Mouse (Mus musculus) cerebellum, adult 11-12 months (tissue): Measurements from ENCODE around the gene Mical3.

Source experiments
- DNase-seq: peaks from one replicate; pipeline ENCODE4 v3.0.0; 2022

Gene Mical3

GRCm38 (mm10) chr6:121045345-121046080 is 85.3 kb downstream of the Mical3 start:
- DNase-seq = peak; percentile 81

GRCm38 (mm10) chr6:121043434-121044189 is 87.2 kb downstream of the Mical3 start:
- DNase-seq = no peak

GRCm38 (mm10) chr6:121039719-121040118 is 91.1 kb downstream of the Mical3 start:
- no peak for DNase-seq

GRCm38 (mm10) chr6:121039286-121039685 is 91.5 kb downstream of the Mical3 start:
- DNase-seq = peak; percentile 65

GRCm38 (mm10) chr6:121037086-121037485 is 93.7 kb downstream of the Mical3 start:
- DNase-seq = no peak

DNA sequence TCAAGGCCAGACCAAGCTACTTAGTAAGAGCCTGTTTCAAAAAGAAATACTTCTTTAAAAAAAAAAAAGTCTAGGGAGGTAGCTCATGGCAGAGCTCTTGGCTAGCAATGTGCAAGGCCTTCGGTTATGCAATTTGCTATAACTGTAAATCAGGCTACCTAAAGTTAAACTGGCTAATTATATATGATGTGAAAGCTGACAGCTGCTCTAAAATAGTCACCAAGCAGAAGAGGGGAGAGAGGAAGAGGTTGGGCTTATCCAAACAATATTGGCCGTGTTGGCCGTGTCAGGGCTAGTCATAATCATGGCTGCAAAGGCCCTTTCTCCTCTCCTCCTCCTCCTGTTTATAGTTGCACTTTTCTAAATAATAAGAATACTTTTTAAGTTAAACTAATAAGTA is 94.9 kb downstream of the Mical3 start:
- no peak for DNase-seq

- DNase-seq = no peak
Measured at GRCm38 (mm10) chr6:121035268-121035667, 95.5 kb downstream of the Mical3 start.

GRCm38 (mm10) chr6:121033250-121033649 is 97.5 kb downstream of the Mical3 start:
- no peak for DNase-seq

DNA sequence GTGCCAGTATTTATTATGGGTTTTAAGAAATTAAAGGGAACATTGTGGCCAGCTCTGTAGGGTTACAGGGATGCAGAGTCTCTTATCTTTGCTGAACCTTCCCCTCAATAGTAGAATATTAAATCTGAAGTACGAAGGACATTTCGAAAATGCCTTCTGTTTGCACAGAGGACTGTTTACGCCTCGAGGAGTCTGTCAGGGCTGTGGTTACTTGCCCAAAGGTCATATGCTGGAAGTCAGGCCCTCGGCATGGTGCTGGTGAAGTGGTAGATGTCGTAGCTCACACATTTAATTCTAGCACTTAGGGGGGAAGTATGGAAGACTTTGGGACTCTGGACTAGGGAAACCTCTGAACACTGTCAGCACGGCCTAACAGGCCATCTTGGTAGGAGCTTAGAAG is 99.4 kb downstream of the Mical3 start:
- no peak for DNase-seq

DNA sequence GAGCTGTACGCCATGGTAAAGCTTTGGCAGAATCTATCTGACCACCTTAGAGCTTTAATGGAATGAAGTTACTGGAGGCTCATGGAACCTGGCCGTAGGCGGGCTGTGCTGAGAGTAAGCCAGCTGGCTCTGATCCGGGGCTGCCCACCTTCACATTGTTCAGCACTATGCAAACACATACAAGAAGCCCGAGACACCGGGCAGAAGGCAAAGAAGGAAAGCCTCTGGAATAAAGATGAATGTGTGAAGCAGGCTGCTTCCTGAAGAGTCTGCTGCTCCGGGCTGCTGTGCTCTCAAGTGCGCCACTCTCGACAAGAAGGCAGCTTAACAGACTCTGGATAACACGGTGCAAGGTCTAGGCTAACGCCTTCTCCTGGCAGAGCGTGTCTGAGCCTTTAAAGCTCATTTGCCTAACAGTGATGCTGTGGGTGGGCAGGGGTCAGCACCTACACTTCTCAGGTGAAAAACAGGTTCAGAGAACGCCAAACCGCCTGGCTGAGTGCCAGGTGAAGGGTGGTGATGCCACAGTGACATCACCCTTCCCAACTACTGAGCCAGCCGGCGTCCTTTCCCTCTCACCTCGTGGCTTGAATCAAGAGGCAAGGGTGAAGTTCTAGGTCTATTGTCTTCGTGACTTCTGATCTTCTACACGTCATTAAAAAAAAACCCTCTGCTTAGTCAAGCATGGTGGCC is 100.8 kb downstream of the Mical3 start:
- no peak for DNase-seq

DNA sequence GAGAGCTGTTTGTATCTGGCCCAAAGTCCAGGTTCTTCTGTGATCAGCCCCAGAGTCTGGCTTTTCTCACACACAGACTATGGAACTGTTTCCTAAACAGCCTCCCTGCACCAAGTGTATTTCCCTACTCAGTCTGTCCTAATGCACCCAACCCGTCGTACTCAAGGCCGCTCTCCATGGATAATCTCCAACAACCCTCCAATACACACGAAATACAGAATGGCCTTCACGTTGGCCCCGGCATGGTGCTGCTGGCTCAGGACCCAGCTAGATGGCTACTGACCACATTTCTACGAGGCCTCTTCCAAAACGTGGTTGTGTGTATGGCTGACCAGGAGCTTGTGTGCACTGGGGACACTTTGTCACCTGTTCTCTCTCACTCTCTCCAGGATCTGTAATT is 102.3 kb downstream of the Mical3 start:
- DNase-seq = no peak

- peak; percentile 77 for DNase-seq
Measured at GRCm38 (mm10) chr6:121027314-121027713, 103.5 kb downstream of the Mical3 start.

DNA sequence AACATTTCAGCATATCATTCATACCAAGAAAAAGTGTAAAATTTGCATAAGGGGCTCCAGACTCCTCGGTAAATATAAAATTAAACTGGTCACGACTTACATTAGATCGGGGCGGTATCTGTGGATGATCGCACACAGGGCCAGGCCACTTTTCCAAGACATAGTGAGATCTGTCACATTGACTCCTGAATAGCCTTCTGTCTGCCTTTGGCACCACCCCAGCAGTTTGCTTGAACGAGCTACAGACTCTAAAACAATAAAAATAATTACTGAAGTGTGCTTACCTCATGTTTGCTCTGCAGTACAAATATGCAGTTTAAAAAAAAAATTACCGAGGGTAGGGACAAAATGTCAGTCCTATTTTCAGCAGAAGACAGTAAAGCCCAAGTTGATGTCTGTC is 103.9 kb downstream of the Mical3 start:
- DNase-seq = peak; percentile 76

DNA sequence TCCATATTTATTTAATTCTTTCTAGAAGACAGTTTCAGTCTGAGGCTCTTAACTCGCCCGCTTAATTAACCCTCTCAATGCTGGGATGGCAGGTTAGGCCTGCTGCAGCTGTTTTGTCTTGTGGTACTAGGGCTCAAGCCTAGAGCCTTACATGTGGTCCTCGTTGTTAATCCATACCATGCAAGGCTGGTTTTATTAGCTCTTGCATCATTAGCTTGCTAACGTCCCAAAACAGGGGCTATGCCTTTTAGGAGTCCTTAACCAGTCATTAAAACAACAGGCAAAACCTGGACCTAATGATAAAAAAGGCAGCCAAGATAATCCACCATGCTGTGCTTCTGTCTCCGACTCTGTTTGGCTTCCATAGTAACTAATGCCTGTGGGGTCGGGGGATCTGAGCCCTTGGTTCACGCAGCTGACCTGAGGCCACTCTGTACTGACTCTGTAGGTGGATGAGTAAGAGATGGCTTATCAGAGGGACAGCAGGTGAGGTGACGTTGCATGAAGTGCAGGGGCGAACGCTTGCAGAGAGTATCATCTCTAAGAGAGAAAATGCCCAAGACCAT is 104.7 kb downstream of the Mical3 start:
- no peak for DNase-seq

GRCm38 (mm10) chr6:121018147-121018546 is 112.7 kb downstream of the Mical3 start:
- peak; percentile 81 for DNase-seq

DNA sequence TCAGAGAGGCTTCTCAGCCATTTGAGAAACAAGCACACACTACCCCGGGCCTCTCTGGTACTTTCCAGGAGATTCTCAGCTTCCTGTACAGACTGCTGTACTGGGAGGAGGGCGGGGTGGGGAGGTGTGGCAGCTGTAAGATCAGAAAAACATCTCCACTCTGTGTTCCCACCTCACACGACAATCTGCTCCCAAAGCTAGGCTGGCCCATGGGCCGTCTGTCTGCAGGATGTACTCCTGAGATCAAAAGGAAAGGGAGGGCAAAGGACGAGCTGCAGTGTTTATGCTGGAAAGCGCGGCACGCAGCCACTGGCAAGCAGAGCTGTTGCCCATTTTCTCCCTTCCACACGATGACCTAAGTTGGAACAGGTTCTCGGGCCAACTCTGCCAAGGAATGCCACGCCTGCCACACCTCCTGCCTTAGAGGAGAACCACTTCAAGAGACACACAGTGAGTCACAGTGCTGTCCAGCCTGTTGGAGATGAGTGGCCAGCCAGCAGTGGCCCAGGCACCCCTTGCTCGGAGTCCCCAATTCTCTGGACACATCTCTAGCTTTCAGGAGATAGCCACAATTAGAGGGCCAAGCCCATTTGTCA is 113.3 kb downstream of the Mical3 start:
- peak; percentile 84 for DNase-seq

DNA sequence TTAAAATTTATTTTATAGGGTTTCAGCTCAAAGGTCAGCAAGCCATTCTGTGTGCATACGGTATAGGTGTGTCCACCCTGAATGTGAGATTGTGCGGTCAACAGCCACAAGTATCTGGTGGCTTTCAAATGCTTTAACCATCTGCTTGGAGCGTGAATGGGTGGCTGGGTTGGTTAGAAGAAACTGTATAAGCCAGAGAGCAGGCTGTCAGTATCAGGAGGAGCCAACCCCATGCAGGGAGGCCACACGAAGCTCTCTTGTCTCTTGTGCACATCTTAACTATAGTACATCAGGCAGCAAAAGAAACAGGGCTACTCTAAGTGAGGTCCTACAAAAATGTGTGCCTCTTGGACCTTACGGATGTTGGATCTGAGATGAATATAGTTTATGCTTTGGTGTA is 114.7 kb downstream of the Mical3 start:
- DNase-seq = no peak

DNA sequence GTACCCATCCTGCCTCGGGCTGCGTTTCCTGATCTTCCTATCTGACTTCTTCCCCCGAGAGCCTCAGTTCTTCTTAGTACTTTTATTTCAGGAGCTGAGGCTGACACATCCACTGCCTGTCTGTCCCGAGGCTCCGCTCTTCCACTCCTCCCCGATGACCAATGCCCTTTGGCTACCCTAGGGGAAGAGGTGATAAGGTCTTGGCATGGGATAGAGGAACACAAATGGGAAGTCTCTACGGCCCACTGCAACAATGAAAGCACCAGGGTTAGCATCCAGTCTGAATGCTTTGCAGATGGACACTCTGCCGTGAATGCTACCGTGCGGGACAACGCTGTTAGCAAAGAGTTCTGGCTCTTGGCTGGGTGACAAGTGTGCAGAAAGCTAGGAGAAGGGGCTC is 116.5 kb downstream of the Mical3 start:
- no peak for DNase-seq

- DNase-seq = no peak
Measured at GRCm38 (mm10) chr6:121013750-121014149, 117.0 kb downstream of the Mical3 start.

GRCm38 (mm10) chr6:121011709-121012108 is 119.1 kb downstream of the Mical3 start:
- DNase-seq = no peak

DNA sequence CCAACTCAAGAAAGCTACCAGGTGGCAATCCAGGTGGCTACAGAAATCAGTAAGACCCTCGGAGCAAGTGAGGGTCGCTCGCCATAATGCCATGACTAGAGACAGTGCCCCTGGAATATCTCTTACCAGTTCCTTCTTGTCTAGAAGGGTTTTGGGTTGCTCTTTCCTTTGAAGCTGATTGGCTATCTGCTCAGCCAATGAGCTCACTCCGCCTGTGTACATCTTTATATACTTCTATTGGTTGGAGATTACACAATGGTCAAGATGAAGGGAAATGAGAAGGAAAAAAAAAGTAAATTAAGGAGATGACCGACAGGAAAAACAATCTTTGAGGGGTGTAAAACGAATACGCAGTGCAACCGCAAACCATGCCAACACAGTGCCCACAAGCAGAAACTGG is 121.1 kb downstream of the Mical3 start:
- DNase-seq = no peak

DNA sequence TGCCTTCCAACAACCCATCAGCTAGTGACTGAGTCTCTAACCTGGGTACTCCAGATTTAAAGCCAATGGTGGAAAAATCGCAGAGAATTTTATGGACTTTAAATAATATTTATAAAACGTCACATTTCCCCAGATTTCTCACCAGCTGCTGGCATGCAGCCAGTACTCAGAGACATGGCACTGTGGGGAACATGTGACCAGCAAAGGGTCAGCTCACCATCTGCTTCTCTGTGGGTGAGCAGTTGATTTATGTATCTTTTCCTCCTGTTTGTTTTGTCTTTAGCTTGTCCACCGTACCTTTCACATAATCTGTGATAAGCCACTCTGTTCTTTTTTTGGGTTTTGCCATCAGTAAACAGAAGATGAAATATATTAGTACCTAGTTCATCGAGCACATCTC is 125.8 kb downstream of the Mical3 start:
- peak; percentile 84 for DNase-seq

DNA sequence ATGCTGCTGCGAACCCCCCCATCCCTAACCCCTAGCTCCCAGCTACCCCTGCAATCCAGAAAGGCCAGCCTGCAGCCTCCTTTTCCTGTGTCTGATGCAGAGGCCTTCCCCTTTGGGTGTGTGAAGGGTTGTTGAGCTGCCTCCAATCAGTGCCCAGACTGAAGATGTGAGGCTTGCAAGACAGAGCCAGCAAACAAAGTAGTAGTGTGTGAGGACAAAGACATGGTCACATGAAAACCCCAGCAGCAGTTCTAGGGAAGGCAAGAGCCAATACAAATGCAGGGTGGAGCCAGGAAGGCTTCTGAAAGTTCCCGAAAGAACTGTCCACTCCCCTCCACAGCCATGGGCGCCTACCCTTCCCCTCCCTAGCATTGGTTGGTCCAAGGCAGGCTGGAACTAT is 127.8 kb downstream of the Mical3 start:
- no peak for DNase-seq
